Mouse (Mus musculus) cerebellum, adult 11-12 months (tissue): ENCODE measurements around the gene Il6st.

Source experiments
- DNase-seq: peaks from one replicate; pipeline ENCODE4 v3.0.0; 2022

The Il6st gene

DNA sequence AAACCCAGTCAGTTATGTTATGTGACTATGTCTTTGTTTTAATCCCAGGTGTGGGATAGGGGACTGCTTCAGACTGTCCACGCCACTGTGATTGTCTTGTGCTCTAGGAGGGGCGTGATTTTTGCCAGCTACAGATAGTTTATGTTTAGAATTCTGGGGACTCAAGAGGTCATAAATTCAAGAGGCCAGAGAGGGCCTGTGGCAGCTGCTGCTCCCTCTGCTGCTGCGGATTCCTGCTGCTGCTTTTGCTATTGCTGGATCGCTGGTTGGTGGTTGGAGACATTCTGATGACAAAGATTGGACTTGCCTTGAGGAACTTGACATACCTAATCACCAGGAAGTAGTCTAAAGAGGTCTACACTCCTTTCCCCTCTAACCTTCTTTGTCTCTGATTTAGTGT, 72.7 kb downstream of the Il6st start:
- no peak for DNase-seq

GRCm38 (mm10) chr13:112537065-112537464, 73.2 kb downstream of the Il6st start:
- no peak for DNase-seq

- no peak for DNase-seq
These were observed 76.7 kb downstream of the Il6st start for GRCm38 (mm10) chr13:112540616-112541015.

DNA sequence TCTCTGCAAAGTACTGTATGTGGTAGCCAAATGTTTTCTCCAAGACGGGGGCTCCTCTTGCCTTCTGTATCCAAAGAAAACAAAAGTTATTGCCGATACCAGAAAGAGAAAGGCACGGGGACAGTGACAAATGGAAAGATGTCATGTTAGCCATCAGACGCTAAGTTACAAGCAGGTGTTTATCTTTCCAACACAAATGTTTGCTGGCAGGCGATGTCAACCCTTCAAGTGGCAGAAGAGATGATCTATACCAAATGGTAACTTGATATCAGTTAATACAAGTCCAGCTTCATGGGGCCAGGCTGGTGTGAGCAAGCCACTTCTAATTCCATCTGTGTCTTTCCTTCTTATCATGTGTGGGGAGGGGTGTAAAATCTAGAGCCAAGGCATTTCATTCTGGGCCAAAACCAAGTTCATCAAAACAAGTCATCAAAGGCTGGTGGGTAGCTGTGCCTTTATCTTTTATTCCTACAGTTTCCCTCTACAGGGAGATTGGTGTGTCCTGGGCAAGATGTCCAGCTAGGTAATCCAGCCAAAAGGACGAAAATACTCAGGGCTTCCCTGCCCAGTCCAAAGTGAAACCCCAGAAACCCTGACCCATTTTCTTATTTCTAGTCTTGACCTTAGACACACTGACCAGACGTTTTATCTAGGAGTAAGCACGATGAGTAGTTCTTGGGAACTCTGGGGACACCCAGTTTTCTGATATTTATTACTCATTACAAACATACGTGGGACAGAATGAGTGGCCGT, 77.5 kb downstream of the Il6st start:
- DNase-seq: no peak

DNA sequence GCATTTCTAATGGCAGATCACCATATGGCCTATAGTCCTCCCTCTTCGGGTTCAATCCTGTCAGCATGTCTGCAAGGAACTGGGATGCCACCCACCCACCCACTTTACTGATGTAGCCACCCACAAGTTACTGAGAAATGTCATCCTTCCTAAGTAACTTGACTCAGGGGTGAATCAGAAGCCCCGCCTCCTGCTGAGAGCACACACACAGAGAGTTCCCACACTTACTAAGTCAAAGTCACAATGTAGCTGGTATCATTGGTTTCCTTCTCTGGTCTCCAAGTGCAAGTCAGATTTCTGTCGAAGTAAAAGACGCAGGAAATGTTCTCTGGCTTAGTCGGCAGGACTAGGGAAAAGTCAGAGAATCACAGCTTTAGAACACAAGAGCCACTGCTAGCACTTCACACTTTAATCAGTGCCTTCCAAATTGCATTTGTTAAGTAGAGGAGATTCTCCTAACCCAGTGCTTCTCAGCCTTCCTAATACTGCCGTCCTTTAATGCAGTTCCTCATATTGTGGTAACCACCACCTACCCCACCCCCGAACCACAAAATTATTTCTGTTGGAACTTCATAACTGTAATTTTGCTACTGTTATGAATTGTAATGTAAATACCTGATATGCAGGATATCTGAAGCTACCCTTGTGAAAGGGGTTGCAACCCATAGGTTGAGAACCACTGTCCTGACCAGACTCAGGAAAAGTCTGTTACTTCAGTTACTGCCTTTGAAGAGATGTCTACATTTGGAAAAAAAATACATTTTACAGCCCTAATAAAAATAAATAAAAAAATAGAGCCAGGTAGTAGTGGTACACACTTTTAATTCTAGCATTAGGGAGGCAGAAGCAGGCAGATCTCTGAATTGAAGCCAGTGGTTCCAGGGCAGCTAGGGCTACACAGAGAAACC, 88.0 kb downstream of the Il6st start:
- no peak for DNase-seq

GRCm38 (mm10) chr13:112553304-112553703, 89.4 kb downstream of the Il6st start:
- no peak for DNase-seq

- DNase-seq: no peak
These were observed 92.6 kb downstream of the Il6st start for GRCm38 (mm10) chr13:112556501-112556900.
